Mouse (Mus musculus) ovary, postnatal 36 days (tissue): ENCODE results near the gene Ppp1r3g.
A peak's percentile ranks its signal among the peaks of the same experiment; 100 is the strongest.
"Not testable (repeated sequence)": the region's sequence is repeated elsewhere in the genome, so short reads cannot be mapped to it uniquely, and the experiment has no call there.

Experiments
- DNase-seq: peaks from one replicate; pipeline ENCODE4 v3.0.0; 2022; ENCODE audit warnings: low spot score, mixed read lengths

Gene Ppp1r3g

DNA sequence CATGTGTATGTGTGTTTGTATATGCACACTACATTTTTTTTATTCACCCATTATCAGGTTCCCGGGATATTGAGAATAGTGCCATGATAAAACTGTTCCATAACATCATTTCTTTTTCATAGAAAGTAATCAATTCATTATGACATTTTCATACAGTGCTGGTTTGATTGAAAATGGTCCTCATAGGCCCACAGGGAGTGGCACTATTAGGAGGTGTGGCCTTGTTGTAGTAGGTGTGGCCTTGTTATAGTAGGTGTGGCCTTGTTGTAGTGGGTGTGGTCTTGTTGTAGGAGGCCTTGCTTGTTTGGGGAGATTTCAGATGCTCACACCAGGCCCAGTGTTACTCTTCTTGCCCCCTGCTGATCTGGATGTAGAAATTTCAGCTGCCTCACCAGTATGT is at the start of gene Ppp1r3g:
Gene Ppp1r3g (plus strand): TSS at position 301 of the 400 bp plus-strand sequence.
- DNase-seq, result no peak

DNA sequence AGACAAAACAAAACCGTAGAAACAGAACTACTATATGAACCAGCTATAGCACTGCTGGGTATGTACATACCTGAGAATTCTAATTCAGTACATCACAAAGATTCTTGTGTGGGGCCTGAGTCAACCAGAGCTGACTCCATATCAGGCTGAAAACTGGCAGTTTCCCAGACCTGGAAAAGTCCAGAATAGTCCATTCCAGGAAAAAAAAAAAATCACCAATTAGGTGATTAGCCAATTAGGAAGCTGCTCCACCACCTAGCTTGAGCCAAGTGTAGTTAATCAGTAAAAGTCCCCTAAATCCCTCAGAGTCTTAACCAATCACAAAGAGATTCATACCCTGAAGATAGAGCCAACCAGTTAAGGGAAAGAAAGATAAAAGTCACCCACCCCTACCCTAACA is 47.2 kb upstream of the Ppp1r3g start:
- DNase-seq, result no peak

- no peak for DNase-seq
These were observed 20.6 kb upstream of the Ppp1r3g start for GRCm38 (mm10) chr13:35937991-35938390.

GRCm38 (mm10) chr13:35939871-35940665 is 18.6 kb upstream of the Ppp1r3g start:
- no peak for DNase-seq

DNA sequence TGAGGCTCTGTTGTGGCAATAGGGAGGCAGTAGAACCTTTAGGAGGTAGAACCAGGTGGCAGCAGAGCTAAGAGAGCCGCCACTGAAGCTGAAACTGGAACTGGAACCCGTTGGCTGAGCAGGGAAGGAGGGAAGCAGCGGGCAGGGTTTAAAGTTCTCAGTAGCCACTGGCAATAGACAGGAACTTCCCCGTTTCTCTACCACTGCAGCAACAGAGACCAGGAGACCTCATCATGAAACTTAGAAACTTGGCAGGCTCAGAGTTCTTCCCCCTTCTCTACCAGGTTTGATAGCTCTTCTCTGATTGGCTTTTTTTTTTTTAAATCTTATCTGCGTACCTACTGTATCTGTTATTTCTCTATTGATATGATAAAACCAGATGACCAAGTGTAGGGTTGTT is 17.7 kb upstream of the Ppp1r3g start:
- DNase-seq, result no peak

DNA sequence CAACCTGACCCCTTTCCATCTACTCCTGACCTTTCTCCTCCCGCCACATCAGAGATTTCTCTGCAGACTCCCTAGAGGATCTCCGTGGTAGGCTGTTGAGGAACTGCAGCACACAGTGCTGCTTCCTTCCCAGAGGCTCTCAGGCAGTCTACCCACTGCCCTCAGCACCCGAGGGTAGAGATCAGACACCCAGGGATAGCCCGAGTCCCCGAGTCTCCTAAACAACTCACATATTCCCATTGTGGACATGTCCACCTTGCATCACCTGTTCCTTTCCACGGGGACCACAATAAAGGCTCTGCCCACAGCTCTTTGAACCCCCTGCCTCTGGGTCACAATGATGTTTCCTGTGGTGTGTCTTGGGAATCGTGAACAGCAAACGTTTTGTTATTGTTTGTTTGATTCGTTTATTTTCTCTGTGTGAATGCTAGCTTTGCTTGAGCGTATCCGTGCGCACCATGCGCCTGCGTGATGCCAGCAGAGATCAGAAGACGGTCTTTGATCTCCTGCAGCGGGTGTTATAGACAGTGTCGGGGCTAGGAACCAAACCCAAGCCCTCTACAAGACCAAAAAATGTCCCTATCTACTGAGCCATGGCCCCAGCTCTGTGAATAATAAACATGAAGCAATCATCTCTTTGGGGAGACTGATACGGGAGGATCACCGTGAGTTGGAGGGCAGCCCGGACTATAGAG is 11.8 kb upstream of the Ppp1r3g start:
- no peak for DNase-seq

DNA sequence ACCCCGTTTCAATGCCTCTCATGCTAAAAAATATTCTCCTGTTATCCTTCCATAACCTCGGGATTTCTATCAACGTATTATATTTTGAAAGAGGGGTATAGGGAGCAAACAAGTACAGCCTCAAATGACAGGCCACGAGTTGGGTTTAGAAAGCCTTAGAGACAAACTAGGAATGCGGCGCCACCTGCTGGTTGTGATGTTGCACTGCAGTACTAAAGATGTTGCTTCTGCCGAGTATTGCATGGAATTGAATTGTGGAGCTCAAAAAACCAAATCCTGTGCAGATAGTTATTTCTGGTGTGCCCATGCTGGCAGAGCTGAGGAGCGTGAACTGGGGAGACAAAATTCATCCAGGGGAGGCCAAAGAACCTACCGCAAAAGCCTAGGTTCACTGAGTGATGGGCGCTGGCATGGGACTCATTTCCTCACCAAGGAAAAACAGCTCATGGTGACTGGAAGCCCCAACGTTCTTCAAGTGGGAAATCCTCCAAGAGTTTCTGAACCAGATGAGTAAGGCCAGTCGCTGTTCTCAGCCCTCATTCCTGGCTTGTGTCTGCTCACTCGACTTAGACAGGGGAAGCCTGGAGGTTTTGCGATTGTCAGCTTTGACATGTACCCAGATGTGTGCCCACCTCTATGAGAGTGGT is 11.2 kb upstream of the Ppp1r3g start:
- DNase-seq, result peak; percentile 71

GRCm38 (mm10) chr13:35949814-35950455 is 8.7 kb upstream of the Ppp1r3g start:
- no peak for DNase-seq

DNA sequence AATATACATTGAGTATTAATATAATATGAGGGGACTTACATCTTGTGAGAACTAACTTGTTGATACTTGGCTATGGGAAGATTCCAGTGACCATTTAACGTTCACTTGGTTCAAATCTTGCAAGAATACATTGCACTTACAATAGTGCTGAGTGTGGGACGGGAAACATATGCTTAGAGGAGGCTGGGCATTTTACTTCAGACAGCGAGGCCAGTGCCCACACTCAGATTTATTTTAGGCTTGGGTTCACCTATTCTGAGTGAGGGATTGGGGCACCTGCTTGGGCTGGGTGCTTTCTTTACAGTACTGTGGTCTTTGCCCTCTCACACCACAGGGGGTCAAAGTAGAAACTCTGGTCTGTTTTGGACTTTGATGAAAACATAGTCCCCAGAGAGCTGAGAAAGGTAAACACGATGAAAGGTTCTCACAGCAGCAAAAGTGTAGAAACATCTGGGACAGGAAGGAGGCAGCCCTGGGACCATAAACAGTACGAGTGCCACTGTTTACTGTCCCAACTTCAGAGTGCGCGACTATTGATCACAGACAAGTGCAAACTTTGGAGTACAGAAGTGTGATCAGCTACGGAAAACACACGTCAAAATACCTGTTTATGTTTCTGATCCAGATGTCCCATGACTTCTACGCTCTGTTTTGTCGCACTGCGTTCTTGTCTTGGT is 890 bp downstream of the Ppp1r3g start:
- no peak for DNase-seq

DNA sequence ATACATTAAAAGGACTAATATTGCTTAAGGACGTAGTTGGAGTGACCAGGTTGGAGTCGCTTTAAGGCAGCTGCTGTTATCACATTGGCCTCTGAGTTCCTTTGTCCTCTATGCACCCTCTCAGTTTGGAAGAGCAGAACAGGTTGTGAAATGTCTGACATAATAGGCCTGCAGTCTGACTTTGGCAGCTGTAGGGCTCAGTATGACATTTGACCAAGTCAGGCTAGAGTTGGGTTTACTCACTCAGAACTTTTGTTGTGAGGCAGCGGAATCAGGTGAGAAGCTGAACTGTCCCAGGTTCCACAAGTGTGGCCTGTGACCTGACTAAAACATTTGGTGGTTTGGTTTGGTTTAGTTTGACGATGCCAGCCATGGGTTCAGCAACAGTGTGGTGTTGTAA is 4.9 kb downstream of the Ppp1r3g start:
- no peak for DNase-seq

DNA sequence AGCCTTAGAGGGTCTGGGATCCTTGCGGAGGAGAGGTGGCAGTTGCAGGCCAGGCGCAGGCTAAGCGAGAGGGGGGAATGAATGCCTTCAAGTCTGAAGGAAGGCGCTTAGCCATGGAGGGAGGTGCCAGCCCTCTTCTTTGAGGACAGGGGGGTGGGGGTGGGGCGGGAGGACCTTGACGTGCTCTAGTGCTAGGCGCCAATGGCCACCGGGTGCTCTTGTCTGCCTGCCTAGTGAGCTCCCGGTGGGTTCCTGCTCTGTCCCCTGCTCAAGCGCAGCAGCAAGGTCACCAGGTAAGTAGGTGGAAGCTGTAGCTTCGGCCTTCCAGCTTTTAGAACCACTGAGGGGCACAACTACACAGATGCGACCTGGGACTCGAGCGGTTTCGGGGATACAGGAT is 9.1 kb downstream of the Ppp1r3g start:
- DNase-seq, result no peak

- DNase-seq, result peak; percentile 35
These were observed 9.6 kb downstream of the Ppp1r3g start for GRCm38 (mm10) chr13:35968131-35968718.

DNA sequence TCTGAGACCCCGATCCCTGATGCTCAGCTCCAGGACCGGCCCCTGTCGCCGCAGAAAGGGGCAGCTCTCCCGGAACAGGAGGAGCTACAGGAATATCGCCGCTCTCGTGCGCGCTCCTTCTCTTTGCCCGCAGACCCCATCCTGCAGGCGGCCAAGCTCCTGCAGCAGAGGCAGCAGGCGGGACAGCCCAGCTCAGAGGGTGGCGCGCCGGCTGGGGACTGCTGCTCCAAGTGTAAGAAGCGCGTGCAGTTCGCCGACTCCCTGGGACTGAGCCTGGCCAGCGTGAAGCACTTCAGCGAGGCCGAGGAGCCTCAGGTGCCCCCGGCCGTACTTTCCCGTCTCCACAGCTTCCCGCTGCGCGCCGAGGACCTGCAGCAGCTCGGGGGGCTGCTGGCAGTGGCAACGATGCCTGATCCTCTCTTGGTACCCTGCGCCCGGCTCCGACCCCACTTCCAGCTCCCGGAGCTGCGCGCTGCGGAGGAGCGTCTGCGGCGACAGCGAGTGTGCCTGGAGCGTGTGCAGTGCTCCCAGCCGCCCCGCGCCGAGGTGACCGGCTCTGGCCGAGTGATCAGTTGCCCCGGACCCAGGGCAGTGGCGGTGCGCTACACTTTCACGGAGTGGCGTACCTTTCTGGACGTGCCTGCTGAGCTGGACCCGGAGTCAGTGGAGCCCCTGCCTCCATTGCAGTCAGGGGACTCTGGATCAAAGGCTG is 10.2 kb downstream of the Ppp1r3g start:
- peak; percentile 39 for DNase-seq

DNA sequence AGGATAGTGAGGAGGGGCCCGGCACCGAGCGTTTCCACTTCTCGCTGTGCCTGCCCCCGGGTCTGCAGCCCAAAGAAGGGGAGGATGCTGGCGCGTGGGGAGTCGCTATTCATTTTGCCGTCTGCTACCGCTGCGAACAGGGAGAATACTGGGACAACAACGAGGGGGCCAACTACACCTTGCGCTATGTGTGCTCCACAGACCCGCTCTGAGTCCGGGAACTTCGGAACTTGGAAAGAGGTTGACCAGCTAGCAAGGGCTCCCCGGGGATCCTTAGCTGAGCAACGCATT is 10.7 kb downstream of the Ppp1r3g start:
- DNase-seq, result no peak

GRCm38 (mm10) chr13:35969829-35970228 is 11.2 kb downstream of the Ppp1r3g start:
- no peak for DNase-seq

DNA sequence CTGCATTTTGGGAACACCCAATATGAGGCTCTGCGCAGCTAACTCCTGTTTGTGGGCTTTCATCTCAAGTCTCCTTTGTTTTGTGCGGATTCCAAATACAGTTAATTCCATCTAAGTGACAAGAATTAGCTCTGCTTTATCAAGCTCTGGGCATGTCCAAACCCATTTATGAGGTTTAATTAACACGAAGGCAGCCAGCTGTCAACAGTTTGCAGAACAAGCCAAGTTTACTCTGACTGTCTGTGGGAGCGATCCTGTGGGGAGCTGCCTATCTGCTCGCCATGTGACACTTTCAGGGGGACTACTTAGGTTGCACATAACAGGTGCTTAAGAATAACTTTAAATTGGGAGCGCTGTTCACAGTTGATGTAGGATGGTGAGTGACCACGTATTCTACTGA is 18.3 kb downstream of the Ppp1r3g start:
- no peak for DNase-seq

DNA sequence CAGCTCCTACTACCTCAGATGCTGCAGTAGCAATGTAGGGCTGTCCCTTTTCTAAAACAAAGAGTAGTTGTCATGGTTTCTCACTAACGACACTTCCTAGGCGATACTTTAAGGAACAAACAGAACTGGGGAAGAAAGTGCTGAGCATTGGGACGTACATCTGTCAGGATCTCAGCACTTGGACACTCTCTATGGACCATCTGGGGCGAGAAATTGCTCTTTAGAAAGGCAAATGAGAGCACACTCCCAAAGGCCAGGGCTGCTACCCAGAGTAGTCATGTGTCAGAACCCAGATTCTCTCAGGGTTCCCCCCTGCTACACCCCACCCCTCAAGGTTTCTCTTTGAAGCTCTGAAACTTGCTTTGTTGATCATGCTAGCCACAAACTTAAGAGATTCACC is 21.8 kb downstream of the Ppp1r3g start:
- DNase-seq, result no peak

- DNase-seq, result no peak
These were observed 24.3 kb downstream of the Ppp1r3g start for GRCm38 (mm10) chr13:35982985-35983384.

DNA sequence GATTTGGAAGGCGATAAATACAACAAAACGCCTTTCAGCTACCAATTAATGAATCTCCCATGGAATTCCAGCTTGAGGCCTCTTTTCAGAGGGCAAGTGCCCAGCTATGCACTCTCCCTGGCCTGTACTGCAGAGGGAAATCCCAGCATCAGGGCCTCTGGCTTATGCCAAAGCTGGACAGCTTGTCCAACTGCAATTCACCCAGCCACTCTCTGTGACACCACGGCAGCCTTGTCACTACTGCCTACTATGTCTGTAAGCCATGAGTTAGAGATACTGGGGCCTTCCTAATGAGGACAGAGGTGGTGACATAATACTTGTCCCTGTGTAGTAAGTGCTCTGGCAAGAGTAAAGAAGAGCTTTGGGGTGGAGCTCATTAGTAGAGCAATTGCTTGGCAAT is 30.7 kb downstream of the Ppp1r3g start:
- no peak for DNase-seq

DNA sequence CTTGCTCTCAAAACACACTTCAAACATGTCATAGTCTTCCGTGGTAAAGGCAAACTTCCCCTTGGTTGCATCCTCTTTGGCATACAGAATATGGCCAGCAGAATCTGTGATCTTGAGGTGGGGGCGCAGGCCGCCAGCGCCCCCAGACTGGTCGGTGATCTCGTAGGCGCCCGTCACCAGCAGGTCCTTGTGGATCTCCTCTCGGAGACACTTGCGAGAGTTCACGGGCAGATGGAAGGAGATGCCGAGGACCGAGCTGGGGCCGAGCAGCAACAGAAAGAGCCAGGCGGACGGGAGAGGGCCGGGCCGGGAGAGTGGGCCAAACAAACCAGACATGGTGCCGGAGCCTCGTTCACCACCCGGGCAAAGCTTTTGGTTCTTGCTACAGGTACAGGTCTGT is 32.5 kb downstream of the Ppp1r3g start:
- not testable (repeated sequence) for DNase-seq

- peak; percentile 53 for DNase-seq
These were observed 35.4 kb downstream of the Ppp1r3g start for GRCm38 (mm10) chr13:35994067-35994466.
